Mouse (Mus musculus) stomach, postnatal 0 days (tissue): ENCODE measurements at regions not wholly inside any gene's neighbourhood (a gene's known extent, or its start where the extent isn't known, plus 50 kb on each side); places are given as distances from the start of the nearest gene placed in this dataset.

ENCODE experiments used
- ATAC-seq: fragments of 200-750 bp; cut with Nextera tagmentation; 2 replicates; pipeline ENCODE4 v1.8.0; 2017; ENCODE audit not compliant: low FRiP score, low TSS enrichment
- DNase-seq: peaks from one replicate; pipeline ENCODE4 v3.0.0-alpha.2; 2016; ENCODE audit warnings: low spot score
- H3K27ac ChIP-seq: fragments of 300-500 bp; sonication (generic); replicated peaks from 2 replicates; pipeline ENCODE4 v1.5.1; 2014; ENCODE audit warnings: mild to moderate bottlenecking, control low read depth
- H3K27me3 ChIP-seq: fragments of 300-500 bp; sonication (generic); 2 replicates; pipeline ENCODE4 v1.6.1; 2014; ENCODE audit warnings: low read length; ENCODE audit not compliant: control insufficient read depth, insufficient read depth
- H3K36me3 ChIP-seq: fragments of 300-500 bp; sonication (generic); 2 replicates; pipeline ENCODE4 v1.6.1; 2014; ENCODE audit warnings: low read length, mixed read lengths; ENCODE audit not compliant: control insufficient read depth, insufficient read depth
- H3K4me1 ChIP-seq: fragments of 300-500 bp; sonication (generic); replicated peaks from 2 replicates; pipeline ENCODE4 v1.6.1; 2014; ENCODE audit warnings: antibody characterized with exemption; ENCODE audit not compliant: control insufficient read depth, insufficient read depth
- H3K4me2 ChIP-seq: fragments of 300-500 bp; sonication (generic); replicated peaks from 2 replicates; pipeline ENCODE4 v1.6.1; 2014; ENCODE audit warnings: low read depth, mild to moderate bottlenecking, control low read depth, moderate library complexity
- H3K4me3 ChIP-seq: fragments of 300-500 bp; sonication (generic); 2 replicates; pipeline ENCODE4 v1.5.1; 2014; ENCODE audit warnings: low read depth, low read length, control low read depth
- H3K9ac ChIP-seq: fragments of 300-500 bp; sonication (generic); 2 replicates; pipeline ENCODE4 v1.6.1; 2014; ENCODE audit warnings: mild to moderate bottlenecking, low read length, control low read depth, mixed read lengths
- H3K9me3 ChIP-seq: fragments of 300-500 bp; sonication (generic); 2 replicates; pipeline ENCODE4 v1.6.1; 2016; ENCODE audit warnings: low read length; ENCODE audit not compliant: control insufficient read depth
- CTCF ChIP-seq: IDR thresholded peaks from 2 replicates; pipeline ENCODE4 v1.5.1; 2016; ENCODE audit warnings: antibody characterized with exemption, low read depth, mild to moderate bottlenecking, moderate library complexity
- EP300 ChIP-seq: optimal IDR thresholded peaks from 2 replicates; pipeline ENCODE3; 2016; ENCODE audit warnings: antibody characterized with exemption
- WGBS: fragments of 180-500 bp; shearing (Covaris S2); extraction: QIAGEN DNeasy Blood & Tissue Kit; methylation state at CpG from one replicate; pipeline ENCODE4 v1.1.7; 2014; 5-methylcytosine and 5-hydroxymethylcytosine counted together

- Histone ChIP-seq H3K4me1 (no peaks in the 10 kb centered on the region), H3K27ac (no peak overlapping the region), H3K9me3 (no peaks in the 10 kb centered on the region), H3K4me3 (no peak overlapping the region), H3K4me2 (no peak overlapping the region), H3K9ac (no peak overlapping the region), H3K27me3 (no peaks in the 10 kb centered on the region), H3K36me3 (no peaks in the 10 kb centered on the region)
- TF ChIP-seq EP300 (no peak), CTCF (no peak)
- DNase-seq = no peak
- no peak for ATAC-seq
- 86% methylated on average over 13 of the region's 13 CpGs for WGBS
Observed at GRCm38 (mm10) chr17:51956275-51956674, 123.2 kb upstream of the Satb1 start.

GRCm38 (mm10) chr17:51937707-51938106 is 104.6 kb upstream of the Satb1 start:
- H3K36me3 ChIP-seq = no peaks in the 10 kb centered on the region
- no peaks in the 10 kb centered on the region for H3K4me1 ChIP-seq
- no peak overlapping the region for H3K4me2 ChIP-seq
- ATAC-seq (no peak), DNase-seq (no peak)
- H3K27ac ChIP-seq = no peak overlapping the region
- no peak overlapping the region for H3K4me3 ChIP-seq
- 75% methylated on average over 5 of the region's 5 CpGs for WGBS
- no peak for TF ChIP-seq EP300
- no peak for TF ChIP-seq CTCF
- H3K9ac ChIP-seq = no peak overlapping the region
- no peaks in the 10 kb centered on the region for H3K9me3 ChIP-seq
- no peaks in the 10 kb centered on the region for H3K27me3 ChIP-seq

- Histone ChIP-seq H3K27ac (no peak overlapping the region), H3K9me3 (no peaks in the 10 kb centered on the region), H3K4me1 (no peaks in the 10 kb centered on the region), H3K27me3 (no peaks in the 10 kb centered on the region), H3K36me3 (no peaks in the 10 kb centered on the region), H3K9ac (no peak overlapping the region), H3K4me3 (no peak overlapping the region), H3K4me2 (no peak overlapping the region)
- TF ChIP-seq CTCF (no peak), EP300 (no peak)
- 69% methylated on average over 5 of the region's 5 CpGs for WGBS
- ATAC-seq = no peak
- no peak for DNase-seq
Observed at GRCm38 (mm10) chr17:51936071-51936470, 103.0 kb upstream of the Satb1 start.

GRCm38 (mm10) chr17:51926392-51926791 is 93.3 kb upstream of the Satb1 start:
- no peaks in the 10 kb centered on the region for H3K9me3 ChIP-seq
- DNase-seq = no peak
- H3K4me3 ChIP-seq = no peak overlapping the region
- no peaks in the 10 kb centered on the region for H3K27me3 ChIP-seq
- H3K9ac ChIP-seq = no peak overlapping the region
- WGBS = 63% methylated on average over 3 of the region's 3 CpGs
- H3K36me3 ChIP-seq = no peaks in the 10 kb centered on the region
- no peak overlapping the region for H3K4me2 ChIP-seq
- no peak for ATAC-seq
- TF ChIP-seq EP300 (no peak), CTCF (no peak)
- H3K4me1 ChIP-seq = no peaks in the 10 kb centered on the region
- H3K27ac ChIP-seq = no peak overlapping the region

GRCm38 (mm10) chr17:51907031-51907430 is 73.9 kb upstream of the Satb1 start:
- ATAC-seq = no peak
- H3K4me1 ChIP-seq = no peaks in the 10 kb centered on the region
- no peak for DNase-seq
- no peak overlapping the region for H3K9ac ChIP-seq
- TF ChIP-seq EP300 (no peak), CTCF (no peak)
- H3K4me3 ChIP-seq = no peak overlapping the region
- 64% methylated on average over 4 of the region's 4 CpGs for WGBS
- H3K27me3 ChIP-seq = no peaks in the 10 kb centered on the region
- no peak overlapping the region for H3K4me2 ChIP-seq
- no peak overlapping the region for H3K27ac ChIP-seq
- no peaks in the 10 kb centered on the region for H3K36me3 ChIP-seq
- H3K9me3 ChIP-seq = no peaks in the 10 kb centered on the region

GRCm38 (mm10) chr17:51906418-51906817 is 73.3 kb upstream of the Satb1 start:
- DNase-seq = no peak

More at GRCm38 (mm10) chr17:51906418-51906817, 73.3 kb upstream of the Satb1 start:
- TF ChIP-seq CTCF (no peak), EP300 (no peak)
- Histone ChIP-seq H3K4me1 (no peaks in the 10 kb centered on the region), H3K9me3 (no peaks in the 10 kb centered on the region), H3K27me3 (no peaks in the 10 kb centered on the region), H3K27ac (no peak overlapping the region), H3K4me3 (no peak overlapping the region), H3K9ac (no peak overlapping the region), H3K4me2 (no peak overlapping the region), H3K36me3 (no peaks in the 10 kb centered on the region)
- ATAC-seq = no peak
- WGBS = 73% methylated on average over 4 of the region's 4 CpGs
